9 mouse cellular contexts compared by ENCODE assay signal in the genomic region with DNA sequence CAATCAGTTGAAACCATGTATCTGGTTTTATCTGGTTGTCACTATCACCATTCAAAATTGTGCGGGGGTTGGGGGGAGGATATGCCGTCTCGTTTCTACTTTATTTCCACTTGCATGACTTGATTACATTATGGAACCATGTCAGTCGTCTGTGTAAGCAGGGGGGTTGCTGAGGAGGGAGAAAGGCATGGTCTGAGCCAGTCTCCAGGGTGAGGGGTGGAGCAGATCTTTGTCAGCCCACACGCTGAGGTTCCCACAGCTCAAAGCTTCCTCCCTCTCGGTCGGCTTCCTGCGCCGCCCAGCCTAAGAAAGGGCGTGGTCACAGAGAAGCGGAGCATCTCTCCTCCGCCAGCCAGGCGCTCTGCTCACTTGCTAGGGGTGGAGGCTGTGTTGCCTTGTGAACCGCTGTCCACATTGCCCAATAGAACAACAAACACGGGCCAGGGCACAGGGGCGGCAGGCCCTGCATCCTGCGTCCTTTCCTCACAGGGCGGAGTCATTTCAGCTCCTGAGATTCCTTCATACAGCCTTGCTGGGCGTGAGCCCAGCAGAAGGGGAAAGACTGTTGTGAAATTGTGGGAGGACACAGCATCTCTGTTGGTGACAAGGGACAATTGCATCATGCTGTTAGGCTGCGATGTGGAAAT. TPM values are rescaled to one million over a fixed set of nuclear protein-coding genes. Genes with fewer than 3 reads are reported as not detected.
DNase-seq lines count a peak whose midpoint lies in the region; ATAC-seq and TF ChIP-seq lines count a peak whose summit lies in the region.
"Had no signal": no experiment of that assay in that cellular context is flagged by ENCODE, and none has a peak within 500 bp of the region (broad histone marks: within the 10 kb centered on the region; RNA-seq: fewer than 3 reads in every experiment).

No protein-coding gene starts in this region.

- peak; percentile 97 for ATAC-seq in forebrain, embryonic 13.5 days
- peak; percentile 96 for ATAC-seq in heart, postnatal 0 days (ENCODE audit: insufficient read depth, low read depth)
- peak; percentile 82 for ATAC-seq in liver, embryonic 15.5 days (ENCODE audit: insufficient read depth)
- peak; percentile 93 for ATAC-seq in neural tube, embryonic 11.5 days (ENCODE audit: insufficient read depth, low FRiP score, low TSS enrichment)

- peak overlapping the region; percentile 68 for H3K9ac ChIP-seq in forebrain, embryonic 13.5 days
- H3K9ac ChIP-seq in heart, postnatal 0 days (replicated peaks; ENCODE audit: low read depth, low read length) = peak overlapping the region; percentile 33; the same call in 1 of the 2 replicates
- H3K9ac ChIP-seq in liver, embryonic 15.5 days = no peak overlapping the region
- peak overlapping the region; percentile 62 for H3K9ac ChIP-seq in neural tube, embryonic 11.5 days (ENCODE audit: low read length)

- peaks cover 3% of the 10 kb centered on the region; the same call in 1 of the 2 replicates for H3K27me3 ChIP-seq in forebrain, embryonic 13.5 days
- no peaks in the 10 kb centered on the region for H3K27me3 ChIP-seq in heart, postnatal 0 days (ENCODE audit: control insufficient read depth, insufficient read depth, low read length)
- H3K27me3 ChIP-seq in liver, embryonic 15.5 days = no peaks in the 10 kb centered on the region
- H3K27me3 ChIP-seq in neural tube, embryonic 11.5 days (ENCODE audit: control insufficient read depth, insufficient read depth, low read length) = no peaks in the 10 kb centered on the region

- no peaks in the 10 kb centered on the region for H3K4me1 ChIP-seq in forebrain, embryonic 13.5 days
- H3K4me1 ChIP-seq in heart, postnatal 0 days (ENCODE audit: control insufficient read depth, insufficient read depth) = 0 out of 2 replicates have a peak, but pooled peaks cover 3% of the 10 kb centered on the region
- peaks cover 7% of the 10 kb centered on the region for H3K4me1 ChIP-seq in liver, embryonic 15.5 days (replicated peaks)
- no peaks in the 10 kb centered on the region for H3K4me1 ChIP-seq in neural tube, embryonic 11.5 days (ENCODE audit: control insufficient read depth, insufficient read depth, low read length)

- no peak for TF ChIP-seq EP300 in heart, postnatal 0 days (IDR thresholded peaks at IDR 0.05; ENCODE audit: low read depth)

- no peak for TF ChIP-seq CTCF in heart, postnatal 0 days (IDR thresholded peaks at IDR 0.05; ENCODE audit: low read depth)

- 2% methylated on average over 20 of the region's 20 CpGs for WGBS in forebrain, embryonic 13.5 days
- 1% methylated on average over 20 of the region's 20 CpGs for WGBS in heart, postnatal 0 days
- WGBS in liver, embryonic 15.5 days (ENCODE audit: insufficient replicate concordance) = under 1% methylated on average over 20 of the region's 20 CpGs
- WGBS in neural tube, embryonic 11.5 days = under 1% methylated on average over 19 of the region's 20 CpGs

- H3K27ac ChIP-seq in forebrain, embryonic 13.5 days = 0 out of 2 replicates have a peak overlapping the region, but pooled peaks have one; percentile 35
- H3K27ac ChIP-seq in heart, postnatal 0 days (ENCODE audit: low read depth) = peak overlapping the region; percentile 48
- no peak overlapping the region for H3K27ac ChIP-seq in liver, embryonic 15.5 days (replicated peaks)
- H3K27ac ChIP-seq in neural tube, embryonic 11.5 days (ENCODE audit: low read depth, low read length) = peak overlapping the region; percentile 46; the same call in 1 of the 2 replicates

- H3K9me3 ChIP-seq in forebrain, embryonic 13.5 days (replicated peaks) = no peaks in the 10 kb centered on the region
- no peaks in the 10 kb centered on the region for H3K9me3 ChIP-seq in heart, postnatal 0 days (replicated peaks; ENCODE audit: control insufficient read depth, low read length)
- H3K9me3 ChIP-seq in liver, embryonic 15.5 days (replicated peaks) = no peaks in the 10 kb centered on the region
- no peaks in the 10 kb centered on the region for H3K9me3 ChIP-seq in neural tube, embryonic 11.5 days (ENCODE audit: control insufficient read depth, low read length)

- no peaks in the 10 kb centered on the region for H3K36me3 ChIP-seq in forebrain, embryonic 13.5 days (ENCODE audit: poor library complexity, severe bottlenecking)
- no peaks in the 10 kb centered on the region for H3K36me3 ChIP-seq in heart, postnatal 0 days (replicated peaks; ENCODE audit: control insufficient read depth, insufficient read depth, low read length)
- no peaks in the 10 kb centered on the region for H3K36me3 ChIP-seq in liver, embryonic 15.5 days (replicated peaks)
- no peaks in the 10 kb centered on the region for H3K36me3 ChIP-seq in neural tube, embryonic 11.5 days (ENCODE audit: control insufficient read depth, insufficient read depth, low read length)

- peak; percentile 87 for DNase-seq in CD8-positive naive resting alpha-beta T cell, adult 2 months (ENCODE audit: low read depth in 2 of 2, low spot score in 2 of 2)
- DNase-seq in c-Kit-positive CD71-positive TER-119-positive erythroid progenitor cells, embryonic 14.5 days (ENCODE audit: low spot score) = peak; percentile 38
- DNase-seq in heart, postnatal 0 days (ENCODE audit: low spot score) = peak; percentile 87
- DNase-seq in kidney, postnatal 36 days = peak; percentile 82 to 89
- DNase-seq in neural tube, embryonic 11.5 days (ENCODE audit: low spot score) = peak; percentile 82
- peak; percentile 73 for DNase-seq in telencephalon, adult 2 months (ENCODE audit: low read depth, low spot score)

- H3K4me3 ChIP-seq in forebrain, embryonic 13.5 days = peak overlapping the region; percentile 45
- peak overlapping the region; percentile 45 for H3K4me3 ChIP-seq in heart, postnatal 0 days (ENCODE audit: low read depth, low read length)
- peak overlapping the region; percentile 25 for H3K4me3 ChIP-seq in liver, embryonic 15.5 days (replicated peaks)
- H3K4me3 ChIP-seq in neural tube, embryonic 11.5 days (ENCODE audit: low read depth, low read length) = peak overlapping the region; percentile 30
- H3K4me3 ChIP-seq: erythroblast, embryonic 14.5 days had no signal

- H3K4me2 ChIP-seq in forebrain, embryonic 13.5 days = peak overlapping the region; percentile 69
- H3K4me2 ChIP-seq in heart, postnatal 0 days (ENCODE audit: low read depth, low read length) = peak overlapping the region; percentile 73
- H3K4me2 ChIP-seq in liver, embryonic 15.5 days = peak overlapping the region; percentile 51
- peak overlapping the region; percentile 52 for H3K4me2 ChIP-seq in neural tube, embryonic 11.5 days (ENCODE audit: low read depth)

RNA-seq across cellular contexts. Expression of gene Mdm1, which starts 38.5 kb away (rescaled TPM):
- 48.3 and 49.7 TPM in 2 replicates for polyA plus RNA-seq in forebrain, embryonic 13.5 days (2015; fragmentation: Nextera tagmentation; extraction: Ambion mirVana)
- total RNA-seq in heart, postnatal 0 days (2014; rRNA removed; ENCODE audit: low replicate concordance) = 8.0 and 9.8 TPM in 2 replicates
- 8.9 TPM in 2 replicates for polyA plus RNA-seq in heart, postnatal 0 days (2015; fragmentation: Nextera tagmentation; extraction: Ambion mirVana)
- polyA plus RNA-seq in liver, embryonic 15.5 days (2015; fragmentation: Nextera tagmentation; extraction: Ambion mirVana) = 8.3 and 8.4 TPM in 2 replicates
- 51.2 and 55.3 TPM in 2 replicates for polyA plus RNA-seq in neural tube, embryonic 11.5 days (2014; fragmentation: Nextera tagmentation; extraction: Ambion mirVana)
